Mouse (Mus musculus): ENCODE data around the gene Taok3.
A peak's percentile ranks its signal among the peaks of the same experiment; 100 is the strongest.

The Taok3 gene

DNA sequence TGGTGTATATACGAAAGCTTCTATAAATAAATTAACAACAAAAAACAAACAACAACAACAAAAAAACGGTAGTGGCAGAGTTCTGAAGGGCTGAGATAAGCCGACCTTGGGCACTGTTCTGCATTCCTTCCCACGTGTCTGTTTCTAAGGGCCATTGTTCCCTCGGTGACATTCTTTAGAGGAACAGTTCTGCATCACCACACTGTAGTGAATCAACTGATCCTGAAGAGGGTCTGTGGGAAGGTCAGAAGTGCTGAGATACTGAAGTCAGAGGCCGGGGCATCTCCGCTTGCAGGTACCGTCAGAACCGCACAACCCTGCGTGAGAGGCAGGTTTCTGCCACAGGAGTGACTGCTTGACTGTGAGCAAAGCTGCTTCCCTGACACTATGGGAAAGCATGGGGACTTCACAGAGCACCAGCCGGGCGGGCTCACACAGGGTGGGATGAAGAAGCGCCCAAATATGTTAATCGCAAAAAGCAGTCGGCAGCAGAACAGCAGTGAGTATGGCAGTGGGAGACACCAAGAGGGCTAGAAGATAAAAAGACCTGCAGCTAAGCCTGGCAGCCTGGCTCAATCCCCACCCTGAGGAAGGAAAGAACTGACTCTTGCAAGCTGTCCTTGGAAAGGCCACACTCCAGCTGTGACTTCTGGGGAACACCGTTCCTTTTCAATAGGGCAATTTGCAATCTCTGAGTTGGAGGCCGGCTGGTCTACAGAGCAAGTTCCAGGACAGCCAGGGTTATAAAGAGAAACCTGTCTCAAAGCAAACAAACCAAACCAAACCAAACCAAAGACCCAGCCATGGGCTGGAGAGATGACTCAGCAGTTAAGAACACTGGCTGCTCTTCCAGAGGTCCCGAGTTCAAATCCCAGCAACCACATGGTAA lies 184.0 kb downstream of the Taok3 start:
- no peak for DNase-seq (ENCODE audit: low spot score)

DNA sequence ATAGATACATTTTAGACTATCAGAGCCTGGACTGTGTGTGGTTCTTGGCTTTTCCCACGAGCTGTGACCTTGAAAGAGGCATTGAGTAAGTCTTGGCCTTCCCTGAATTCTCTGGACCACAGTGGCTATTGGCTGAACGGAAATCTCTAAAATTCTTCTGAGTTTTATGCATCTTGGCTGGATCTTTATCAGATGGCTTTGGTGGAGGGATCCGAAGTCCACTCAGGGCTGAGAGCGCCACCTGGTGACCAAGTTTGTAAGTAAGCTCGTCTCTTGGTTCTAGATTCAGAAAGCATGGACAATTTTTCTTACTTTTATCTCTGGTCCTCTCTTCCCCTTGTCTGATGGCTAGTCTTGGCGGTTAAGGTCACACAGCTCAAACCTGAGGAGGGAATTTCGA lies 185.0 kb downstream of the Taok3 start:
- DNase-seq (ENCODE audit: low spot score): peak; percentile 46

DNA sequence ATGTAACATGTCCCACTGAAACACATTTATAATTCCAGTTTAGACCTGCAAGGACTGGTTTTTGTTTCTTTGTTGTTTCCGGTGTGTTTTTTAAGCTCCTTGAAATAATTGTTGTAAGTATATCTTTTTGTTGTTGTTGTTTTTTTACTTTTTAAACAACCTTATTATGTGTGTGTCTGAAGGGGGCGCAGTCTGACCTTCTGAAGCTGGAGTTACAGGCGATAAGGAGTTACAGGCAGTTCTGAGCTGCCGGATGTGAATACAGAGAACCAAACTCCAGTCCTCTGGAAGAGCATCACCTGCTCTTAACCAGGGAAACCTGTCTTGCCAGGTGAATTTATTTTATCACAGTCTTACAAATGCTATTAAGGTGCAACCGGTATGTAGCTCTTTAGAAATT lies 185.8 kb downstream of the Taok3 start:
- DNase-seq (ENCODE audit: low spot score): no peak

DNA sequence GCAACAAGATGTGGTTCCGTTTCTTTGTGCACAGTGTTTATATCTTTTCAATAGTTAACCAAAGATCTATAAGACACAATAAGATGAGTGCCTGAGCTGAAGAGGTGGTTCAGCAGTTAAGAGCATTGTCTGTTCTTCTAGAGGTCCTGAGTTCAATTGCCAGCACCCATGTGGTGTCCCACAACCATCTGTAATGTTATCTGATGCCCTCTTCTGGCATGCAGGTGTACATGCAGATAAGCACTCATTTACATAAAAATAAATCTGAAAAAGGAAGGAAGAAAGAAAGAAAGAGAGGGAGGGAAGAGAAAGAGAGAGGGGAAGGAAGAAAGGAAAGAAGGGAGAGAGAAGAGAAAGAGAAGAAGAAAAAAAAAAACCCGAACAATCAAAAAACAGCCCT lies 186.9 kb downstream of the Taok3 start:
- no peak for DNase-seq (ENCODE audit: low spot score)

DNA sequence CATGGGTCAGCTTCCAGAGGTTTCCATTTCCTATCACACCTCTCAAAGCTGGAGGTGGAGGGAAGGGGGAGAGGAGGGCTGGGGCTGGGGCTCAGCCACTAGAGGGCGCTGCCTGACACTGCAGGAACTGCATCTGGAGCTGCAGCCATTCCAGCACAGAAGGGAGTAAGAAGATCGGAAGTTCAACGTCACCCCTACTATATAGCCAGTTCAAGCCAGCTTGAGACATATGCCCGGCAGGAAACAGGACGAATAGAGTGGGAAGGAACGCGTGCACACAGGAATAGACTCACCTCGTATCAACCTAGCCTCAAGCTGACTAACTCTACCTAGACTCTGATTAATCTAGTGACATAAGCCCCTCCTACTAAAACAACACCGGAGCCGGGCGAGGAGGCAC lies 187.8 kb downstream of the Taok3 start:
- DNase-seq (ENCODE audit: low spot score): peak; percentile 31

DNA sequence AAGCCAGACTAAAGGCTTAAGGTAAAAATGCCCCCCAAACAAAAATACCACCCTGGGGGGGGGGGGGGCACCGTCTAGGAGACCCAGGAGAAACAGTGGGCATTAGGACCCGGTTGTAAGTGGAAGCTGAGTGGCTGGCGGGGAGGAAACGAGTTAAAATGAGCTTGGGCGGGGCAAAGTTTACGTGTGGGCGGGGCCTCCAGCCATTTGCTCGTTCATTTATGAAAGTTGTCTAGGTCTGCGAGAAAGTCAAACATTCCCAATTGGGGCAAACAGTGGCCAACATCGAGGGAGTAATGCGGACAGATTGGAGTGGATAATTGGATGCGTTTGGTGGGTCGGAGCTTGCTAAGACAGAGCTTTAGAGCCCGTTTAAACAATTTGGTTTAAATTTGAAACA lies 193.5 kb downstream of the Taok3 start:
- DNase-seq (ENCODE audit: low spot score): no peak

DNA sequence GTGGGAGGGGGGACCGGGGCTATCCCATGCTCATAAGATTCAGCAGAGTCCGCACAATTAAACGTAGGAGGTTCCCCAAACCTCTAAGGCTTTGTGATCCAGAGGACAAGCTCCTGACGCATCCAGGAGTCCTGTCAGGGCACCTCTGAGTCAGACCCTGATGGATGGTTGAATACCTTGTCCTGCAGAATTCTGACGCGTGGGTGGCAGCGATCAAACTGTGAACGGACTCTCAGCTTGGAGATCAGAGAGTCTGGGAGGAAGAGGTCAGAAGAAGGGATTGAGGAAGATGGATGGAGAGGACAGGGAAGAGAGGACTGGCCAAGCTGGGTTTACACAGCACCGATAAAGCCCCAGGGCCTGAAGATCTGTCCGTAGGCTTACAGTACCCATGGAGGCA lies 194.0 kb downstream of the Taok3 start:
- no peak for DNase-seq (ENCODE audit: low spot score)

DNA sequence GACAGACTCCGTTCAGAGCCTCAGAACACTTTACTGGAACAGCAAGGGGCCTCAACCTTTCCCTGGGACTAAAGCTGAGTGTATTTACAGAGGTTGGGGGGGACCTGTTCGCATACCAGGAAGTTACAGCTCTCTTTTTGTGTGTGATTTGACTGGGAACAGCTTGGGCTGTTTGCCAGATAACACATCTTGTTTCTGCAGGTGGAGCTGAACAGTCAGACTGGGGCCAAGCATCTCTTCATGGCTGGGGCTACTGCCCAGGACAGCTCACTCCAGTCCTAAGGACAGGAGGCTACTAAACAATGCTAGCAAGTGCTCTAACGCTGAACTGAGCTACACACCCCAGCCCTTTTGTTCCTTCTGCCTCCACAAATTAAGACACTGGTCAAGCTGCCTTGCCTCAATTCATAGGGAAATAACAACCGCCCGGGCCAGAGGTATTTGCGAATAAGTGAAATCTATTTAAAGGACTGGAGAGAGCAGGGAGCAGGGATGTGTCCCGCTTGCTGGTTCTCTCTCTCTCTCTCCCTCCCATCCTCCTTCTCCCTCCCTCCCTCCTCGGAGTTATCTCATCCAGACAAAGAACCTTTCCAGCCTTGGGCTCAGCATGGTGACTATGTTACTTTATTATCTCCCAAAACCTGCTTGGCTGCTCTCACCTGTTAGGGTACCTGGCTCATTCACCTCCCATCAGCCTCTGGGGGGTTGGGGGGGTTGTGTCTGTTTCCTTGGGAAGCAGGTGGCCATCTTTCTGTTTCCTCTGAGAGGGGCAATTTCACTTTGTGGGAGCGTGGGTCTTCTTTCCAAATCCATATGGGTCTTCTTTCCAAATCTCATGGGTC lies 194.9 kb downstream of the Taok3 start:
- no peak for DNase-seq (ENCODE audit: low spot score)

DNA sequence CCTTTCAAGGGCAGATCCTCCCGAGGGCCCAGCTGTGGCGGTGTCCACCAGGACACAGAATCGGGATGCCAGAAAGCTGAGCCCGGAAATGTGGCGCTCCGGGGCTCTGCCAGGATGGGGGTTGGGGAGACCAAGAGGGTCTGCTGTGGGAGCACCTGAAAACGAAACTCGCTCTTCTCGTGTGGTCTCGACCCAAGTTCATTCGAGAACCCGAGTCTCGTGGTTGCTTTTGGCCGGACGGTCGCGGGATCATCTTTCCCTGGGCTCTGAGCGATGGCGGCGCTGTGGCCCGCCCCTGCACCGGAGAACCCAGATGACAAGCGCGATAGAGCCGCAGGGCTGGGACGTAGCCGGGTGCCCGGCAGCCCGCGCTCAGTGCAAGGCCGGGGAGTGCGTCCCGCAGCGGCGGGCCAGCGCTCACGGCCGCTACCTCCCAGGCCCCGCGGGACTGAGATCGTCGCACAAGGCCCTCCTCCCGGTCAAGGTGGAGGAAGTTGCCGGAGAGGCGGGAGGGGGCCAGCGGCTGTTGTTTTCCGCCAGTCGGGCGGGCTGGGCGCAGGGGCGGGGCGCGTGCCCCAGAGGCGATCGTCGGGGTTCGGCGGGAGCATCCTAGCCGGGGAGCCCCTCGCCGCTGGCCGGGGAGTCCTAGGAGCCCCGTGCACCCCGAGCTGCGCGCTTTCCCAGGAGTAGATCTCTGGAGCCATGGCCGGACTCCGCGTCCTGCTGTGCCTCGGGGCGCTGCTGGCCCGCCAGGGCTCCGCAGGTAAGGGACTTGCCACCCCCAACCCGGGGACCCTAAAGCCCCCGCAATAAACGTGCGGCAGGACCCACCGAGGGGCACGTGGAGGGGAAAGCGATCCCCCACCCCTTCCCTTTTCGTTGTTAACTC lies 199.1 kb downstream of the Taok3 start, which contains the start of gene Vsig10:
Gene Vsig10 (plus strand): TSS at position 343 of the 889 bp plus-strand sequence.
- no peak for DNase-seq (ENCODE audit: low spot score)

DNA sequence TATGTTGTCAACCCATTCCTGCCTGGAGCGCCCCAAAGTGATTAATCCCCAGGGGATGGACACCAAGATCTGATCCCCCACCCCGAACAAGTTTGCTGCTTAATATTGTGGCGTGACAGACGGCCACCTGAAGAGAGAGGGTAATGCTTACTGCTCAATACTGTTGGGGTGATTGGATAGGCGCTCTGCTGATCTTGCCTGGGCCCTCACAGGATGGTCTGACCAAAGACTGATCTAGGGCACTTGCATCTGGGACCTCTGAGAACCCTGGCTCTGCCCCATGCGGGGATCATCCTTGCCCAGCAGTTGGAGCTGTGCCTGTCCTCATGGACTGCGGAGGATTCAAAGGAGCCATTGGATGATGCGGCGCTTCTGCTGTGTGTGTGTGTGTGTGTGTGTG lies 203.8 kb downstream of the Taok3 start:
- DNase-seq (ENCODE audit: low spot score): no peak
